Mouse (Mus musculus): ENCODE measurements around the gene Pmis2.

Pmis2 gene

GRCm38 (mm10) chr7:30671480-30671879 lies at the start of gene Pmis2:
Gene Pmis2 (minus strand): TSS chr7:30671605.
- DNase-seq = no peak

DNA sequence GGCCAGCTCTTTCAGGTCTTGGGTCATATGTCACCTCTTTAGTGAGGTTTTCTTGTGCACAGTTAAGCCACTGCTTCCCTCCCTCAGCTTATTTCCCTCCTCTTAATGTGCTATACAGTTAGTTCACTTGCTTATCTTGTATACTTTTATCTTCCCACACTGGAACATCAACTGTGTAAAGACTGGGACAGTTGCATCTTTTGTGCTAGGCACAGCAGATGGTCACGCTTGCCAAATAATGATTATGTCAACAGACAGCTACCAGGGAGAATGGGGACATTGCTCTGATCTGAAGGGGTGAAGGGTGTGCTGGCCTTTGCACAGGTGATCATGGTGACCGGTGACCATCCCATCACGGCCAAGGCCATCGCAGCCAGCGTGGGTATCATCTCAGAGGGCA lies 48.3 kb upstream of the Pmis2 start:
- no peak for DNase-seq

GRCm38 (mm10) chr7:30717716-30718046 lies 46.3 kb upstream of the Pmis2 start:
- no peak for DNase-seq

GRCm38 (mm10) chr7:30717006-30717715 lies 45.8 kb upstream of the Pmis2 start:
- DNase-seq = peak; percentile 35 to 56

DNA sequence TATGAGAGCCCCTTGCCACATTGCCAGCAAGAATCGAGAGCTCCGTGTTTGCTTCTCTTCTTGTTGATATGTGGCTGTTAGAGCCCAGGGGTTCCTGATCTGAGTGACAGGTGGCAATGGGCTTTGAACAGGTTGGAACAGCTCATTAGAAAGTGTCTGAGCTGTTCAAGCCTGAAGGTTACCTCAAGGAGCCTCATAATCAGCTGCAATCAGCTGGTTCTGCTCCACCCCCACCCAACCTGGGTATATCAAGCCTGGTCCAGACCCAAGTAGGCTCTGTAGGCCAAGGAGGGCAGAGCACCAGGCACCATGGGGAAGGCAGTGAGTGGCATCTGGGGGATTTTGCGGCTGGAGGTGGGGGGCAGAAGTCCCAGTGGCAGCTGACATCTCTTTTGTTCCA lies 40.5 kb upstream of the Pmis2 start, which contains the start of gene Atp4a:
TSS of gene Atp4a (plus strand) at position 268 of the 400 bp plus-strand sequence.
- no peak for DNase-seq

DNA sequence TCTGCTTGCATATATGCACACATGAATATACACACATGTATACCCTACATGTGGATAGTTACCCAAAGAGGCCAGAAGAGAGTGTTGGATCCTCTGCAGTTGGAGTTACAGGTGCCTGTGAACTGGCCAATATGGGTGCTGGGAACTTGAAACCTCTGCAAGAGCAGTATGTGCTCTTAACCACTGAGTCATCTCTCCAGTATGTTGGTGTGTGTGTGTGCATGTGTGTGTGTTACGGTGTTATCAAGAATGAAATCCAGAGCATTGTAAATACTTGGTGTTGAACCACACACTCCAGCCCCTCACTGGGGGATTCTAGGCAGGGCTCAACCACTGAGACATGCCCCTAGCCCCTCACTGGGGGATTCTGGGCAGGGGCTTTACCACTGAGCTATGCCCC lies 36.0 kb upstream of the Pmis2 start:
- DNase-seq = no peak

GRCm38 (mm10) chr7:30706214-30706882 lies 34.9 kb upstream of the Pmis2 start:
- DNase-seq = no peak

- DNase-seq = no peak
Measured at GRCm38 (mm10) chr7:30698589-30698988, 27.2 kb upstream of the Pmis2 start, which contains the start of gene 2200002J24Rik. Gene 2200002J24Rik (plus strand): TSS chr7:30698926.

DNA sequence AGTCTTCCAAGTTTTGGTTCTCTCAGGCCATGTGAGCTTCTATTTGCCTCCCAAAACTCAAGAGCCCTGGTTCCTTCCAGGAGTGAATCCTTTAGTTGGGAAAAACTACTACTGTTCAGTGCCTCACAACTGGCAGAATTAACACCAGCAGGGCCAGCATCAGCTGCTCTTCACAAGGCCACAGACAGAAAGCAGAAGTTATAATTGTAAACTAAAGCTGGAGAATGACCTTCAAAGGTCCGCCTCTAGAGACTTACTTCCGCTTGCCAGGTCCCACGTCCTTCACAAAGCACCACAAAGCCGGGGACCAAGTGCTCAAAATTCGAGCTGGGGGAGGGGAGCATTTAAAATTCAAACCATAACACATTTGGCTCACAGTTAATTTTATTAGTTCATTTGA lies 26.7 kb upstream of the Pmis2 start:
- DNase-seq = no peak

GRCm38 (mm10) chr7:30688325-30688724 lies 16.9 kb upstream of the Pmis2 start:
- no peak for DNase-seq

- DNase-seq = no peak
Measured at GRCm38 (mm10) chr7:30683425-30683824, 12.0 kb upstream of the Pmis2 start.

- DNase-seq = no peak
Measured at GRCm38 (mm10) chr7:30681897-30682296, 10.5 kb upstream of the Pmis2 start.

DNA sequence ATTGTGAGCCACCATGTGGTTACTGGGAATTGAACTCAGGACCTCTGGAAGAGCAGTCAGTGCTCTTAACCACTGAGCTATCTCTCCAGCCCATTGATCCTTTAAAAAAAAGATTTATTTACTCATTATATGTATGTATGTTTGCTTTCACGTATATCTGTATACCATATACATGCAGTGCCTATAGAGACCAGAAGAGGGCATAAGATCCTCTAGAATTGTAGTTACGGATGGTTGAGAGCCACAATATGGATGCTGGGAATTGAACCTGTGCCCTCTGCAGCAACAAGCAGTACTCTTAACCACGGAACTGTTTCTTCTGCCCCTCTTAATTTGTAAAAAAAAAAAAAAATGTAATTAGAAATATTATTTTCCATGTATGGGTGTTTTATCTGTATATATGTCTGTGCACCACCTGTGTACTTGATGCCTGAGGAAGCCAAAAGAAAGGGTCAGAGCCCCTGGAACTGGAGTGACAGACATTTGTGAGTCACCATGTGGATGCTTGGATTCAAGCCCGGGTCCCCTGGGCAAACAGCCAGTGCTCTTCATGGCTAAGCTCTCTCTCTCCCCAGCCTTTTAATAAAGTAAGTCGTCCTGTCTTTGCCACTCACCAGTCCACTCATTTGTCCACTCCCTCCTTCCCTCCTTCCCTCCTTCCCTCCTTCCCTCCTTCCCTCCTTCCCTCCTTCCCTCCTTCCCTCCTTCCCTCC lies 7.0 kb upstream of the Pmis2 start:
- no peak for DNase-seq

DNA sequence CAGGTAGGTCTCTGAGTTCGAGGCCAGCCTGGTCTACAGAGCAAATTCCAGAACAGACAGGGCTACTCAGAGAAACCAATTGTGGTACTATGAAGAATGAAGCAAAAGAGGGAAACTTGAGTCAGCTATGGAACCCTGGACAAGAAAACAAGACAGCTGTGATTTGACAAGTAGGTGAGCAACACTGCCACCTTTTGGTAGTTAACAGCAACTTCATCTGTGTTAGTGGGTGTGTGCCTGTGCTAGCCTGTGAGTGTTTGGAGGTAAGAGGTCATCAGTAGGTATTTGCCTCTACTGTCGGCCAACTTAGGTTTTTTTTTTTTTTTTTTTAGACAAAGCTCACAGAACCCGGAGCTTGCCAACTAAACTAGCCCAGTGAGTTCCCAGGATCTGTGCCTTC lies 2.2 kb downstream of the Pmis2 start:
- no peak for DNase-seq

- no peak for DNase-seq
Measured at GRCm38 (mm10) chr7:30665321-30665720, 6.1 kb downstream of the Pmis2 start.

DNA sequence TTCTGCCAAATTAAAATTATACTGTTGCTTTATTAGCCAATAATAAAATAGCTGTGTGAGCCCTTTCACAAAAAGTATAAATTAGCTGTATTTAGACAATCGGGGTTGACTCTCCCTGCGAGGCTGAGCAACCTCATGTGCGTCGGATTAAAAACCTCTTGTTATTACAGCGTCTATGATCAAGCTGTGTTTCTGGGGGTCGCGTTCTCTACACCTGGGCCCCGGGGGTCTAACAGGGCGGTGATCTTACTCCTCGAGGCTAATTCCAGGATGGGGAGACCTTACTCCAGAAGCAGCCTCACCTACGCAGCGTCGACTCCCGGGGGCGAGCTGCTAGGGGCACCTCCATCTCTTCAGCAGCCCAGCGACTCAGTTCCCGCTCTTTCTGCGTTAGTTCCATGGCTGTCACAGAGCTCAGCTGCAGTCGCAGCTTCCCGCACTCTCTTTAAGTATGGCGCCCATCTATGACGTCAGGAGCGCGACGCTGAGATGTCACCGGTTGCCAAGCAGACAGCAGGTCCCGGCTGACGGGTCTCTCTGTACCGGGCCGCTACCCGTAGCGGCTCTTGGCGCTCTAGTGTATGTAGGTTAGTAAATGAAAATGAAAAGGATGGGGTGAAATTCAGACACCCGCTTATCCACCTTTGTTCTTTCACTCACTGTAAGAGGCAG lies 6.7 kb downstream of the Pmis2 start, which contains the start of gene Haus5:
TSS of gene Haus5 (minus strand) at position 466 of the 672 bp plus-strand sequence.
- DNase-seq = peak; percentile 74 to 82

GRCm38 (mm10) chr7:30649591-30650540 lies 21.5 kb downstream of the Pmis2 start, which contains the start of gene Rbm42:
Gene Rbm42 (minus strand): TSS chr7:30650317.
- DNase-seq = peak; percentile 98 to 99

DNA sequence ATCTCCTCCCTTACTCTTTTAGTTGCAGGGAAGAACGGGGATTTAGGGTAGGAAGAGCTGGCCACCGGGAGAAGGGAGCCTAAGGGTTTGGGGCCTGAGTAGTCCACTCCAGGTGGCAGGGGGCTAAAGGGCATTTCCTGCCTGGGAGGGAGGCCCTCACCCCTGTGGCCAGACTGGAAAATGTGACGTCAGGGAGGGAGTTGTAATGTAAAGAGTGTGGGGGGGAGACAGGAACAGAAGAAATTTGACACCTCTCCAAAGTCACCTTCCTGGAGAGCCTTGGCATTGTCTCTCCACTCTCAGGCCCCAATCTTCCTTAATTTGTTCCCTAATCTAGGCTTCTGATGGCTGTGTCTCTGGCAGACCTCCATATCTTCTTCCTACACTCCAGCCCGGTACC lies 32.3 kb downstream of the Pmis2 start:
- DNase-seq = no peak

GRCm38 (mm10) chr7:30636395-30636794 lies 35.0 kb downstream of the Pmis2 start:
- DNase-seq = no peak

- no peak for DNase-seq
Measured at GRCm38 (mm10) chr7:30635752-30636151, 35.7 kb downstream of the Pmis2 start, which contains the start of gene Etv2. Gene Etv2 (minus strand): TSS chr7:30635852.

DNA sequence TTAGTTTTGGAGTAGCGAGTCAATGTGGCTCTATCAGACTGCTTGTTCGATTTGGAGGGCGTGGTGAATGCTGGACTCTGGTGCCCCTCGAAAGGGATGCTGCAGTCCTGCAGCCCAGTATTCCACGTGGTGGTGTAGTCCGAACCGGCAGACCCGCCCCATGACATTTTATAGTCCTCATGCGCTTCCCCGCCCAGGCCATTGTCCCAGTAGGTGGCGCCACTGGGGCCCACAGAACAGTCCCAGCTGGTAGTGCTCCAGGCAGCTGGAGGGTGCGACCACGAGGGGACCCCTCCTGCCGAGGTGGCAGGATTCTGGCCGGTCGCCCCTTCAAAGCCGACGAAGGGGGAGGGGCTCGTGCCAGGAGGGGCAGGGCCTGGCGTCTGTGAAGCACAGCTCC lies 36.8 kb downstream of the Pmis2 start:
- DNase-seq = peak; percentile 20 to 23

Measured in thymus, adult 18-20 months (tissue).